Mouse (Mus musculus) liver, adult 2 months (tissue): Measurements from ENCODE around the gene Tbx21.

Experiments used
- CTCF ChIP-seq: fragments of 200-500 bp; IDR thresholded peaks from 2 replicates; pipeline ENCODE4 v1.5.1; 2011; ENCODE audit warnings: low read depth, low read length, control low read depth
- POLR2A ChIP-seq: fragments of 200-500 bp; IDR thresholded peaks from 2 replicates; pipeline ENCODE4 v1.6.1; 2011; ENCODE audit warnings: low read length, control low read depth; ENCODE audit not compliant: insufficient read depth; ENCODE audit errors: extremely low read depth

- TF ChIP-seq CTCF (no peak), POLR2A (no peak)
Measured at GRCm38 (mm10) chr11:97149026-97149425, 33.9 kb upstream of the Tbx21 start.
